Mouse (Mus musculus) neural tube, embryonic 12.5 days (tissue): ENCODE data around the gene Llph. TPM values are rescaled to one million over a fixed set of nuclear protein-coding genes. Genes with fewer than 3 reads are reported as not detected.
"Not testable (repeated sequence)": the region's sequence is repeated elsewhere in the genome, so short reads cannot be mapped to it uniquely, and the experiment has no call there.

Experiments used
- ATAC-seq: fragments of 200-750 bp; cut with Nextera tagmentation; 2 replicates; pipeline ENCODE4 v1.8.0; 2017; ENCODE audit warnings: low read depth, mild to moderate bottlenecking, moderate TSS enrichment, moderate library complexity; ENCODE audit not compliant: low FRiP score
- H3K27ac ChIP-seq: fragments of 300-500 bp; sonication (generic); 2 replicates; pipeline ENCODE4 v1.5.1; 2016
- H3K27me3 ChIP-seq: fragments of 300-500 bp; sonication (generic); replicated peaks from 2 replicates; pipeline ENCODE4 v1.6.1; 2016; ENCODE audit warnings: mild to moderate bottlenecking
- H3K36me3 ChIP-seq: fragments of 300-500 bp; sonication (generic); 2 replicates; pipeline ENCODE4 v1.6.1; 2016; ENCODE audit warnings: mild to moderate bottlenecking
- H3K4me1 ChIP-seq: fragments of 300-500 bp; sonication (generic); 2 replicates; pipeline ENCODE4 v1.6.1; 2016
- H3K4me2 ChIP-seq: fragments of 300-500 bp; sonication (generic); replicated peaks from 2 replicates; pipeline ENCODE4 v1.6.1; 2016; ENCODE audit warnings: mild to moderate bottlenecking
- H3K4me3 ChIP-seq: fragments of 300-500 bp; sonication (generic); 2 replicates; pipeline ENCODE4 v1.5.1; 2016
- H3K9ac ChIP-seq: fragments of 300-500 bp; sonication (generic); 2 replicates; pipeline ENCODE4 v1.6.1; 2016; ENCODE audit warnings: mild to moderate bottlenecking
- H3K9me3 ChIP-seq: fragments of 300-500 bp; sonication (generic); 2 replicates; pipeline ENCODE4 v1.6.1; 2016; ENCODE audit warnings: mild to moderate bottlenecking
- WGBS: fragments of 180-500 bp; shearing (Covaris S2); methylation state at CpG from one replicate; pipeline ENCODE4 v1.1.7; 2016; 5-methylcytosine and 5-hydroxymethylcytosine counted together
- polyA plus RNA-seq: library from polyadenylated mRNA; unstranded; fragments of >200 nt; fragmentation: Nextera tagmentation; extraction: Ambion mirVana; gene quantifications from 2 replicates; pipeline ENCODE4 v1.2.1, GENCODE M21; 2016

Llph gene
- polyA plus RNA-seq, 1 experiment from 2014 or later: 51.9 TPM

- peak; percentile 66; the same call in 1 of the 2 replicates for ATAC-seq
- no peak within 1 kb of the TSS for H3K27ac ChIP-seq
- peak within 1 kb of the TSS; percentile 91 for H3K4me2 ChIP-seq
- peak within 1 kb of the TSS; percentile 58 for H3K9ac ChIP-seq
- WGBS: 1% methylated on average over 13 of the region's 13 CpGs
- peaks cover 7% of the 10 kb centered on the region; the same call in 1 of the 2 replicates for H3K4me1 ChIP-seq
- no peaks in the 10 kb centered on the region for H3K36me3 ChIP-seq
- H3K4me3 ChIP-seq: peak within 1 kb of the TSS; percentile 51
- no peaks in the 10 kb centered on the region for H3K9me3 ChIP-seq
- H3K27me3 ChIP-seq: peaks cover 16% of the 10 kb centered on the region; the same call in 1 of the 2 replicates
Measured at GRCm38 (mm10) chr10:120201961-120202402, 24.9 kb upstream of the Llph start, which contains the start of gene Irak3. TSS of gene Irak3 (minus strand) at chr10:120202130.

- H3K9ac ChIP-seq: no peak overlapping the region
- peaks cover 11% of the 10 kb centered on the region; the same call in 1 of the 2 replicates for H3K27me3 ChIP-seq
- WGBS: 76% methylated on average over 16 of the region's 16 CpGs
- H3K4me2 ChIP-seq: no peak overlapping the region
- peaks cover 7% of the 10 kb centered on the region; the same call in 1 of the 2 replicates for H3K4me1 ChIP-seq
- no peak overlapping the region for H3K27ac ChIP-seq
- H3K4me3 ChIP-seq: no peak overlapping the region
- no peaks in the 10 kb centered on the region for H3K9me3 ChIP-seq
- no peak for ATAC-seq
- H3K36me3 ChIP-seq: no peaks in the 10 kb centered on the region
Measured at GRCm38 (mm10) chr10:120202467-120203250, 24.2 kb upstream of the Llph start.

DNA sequence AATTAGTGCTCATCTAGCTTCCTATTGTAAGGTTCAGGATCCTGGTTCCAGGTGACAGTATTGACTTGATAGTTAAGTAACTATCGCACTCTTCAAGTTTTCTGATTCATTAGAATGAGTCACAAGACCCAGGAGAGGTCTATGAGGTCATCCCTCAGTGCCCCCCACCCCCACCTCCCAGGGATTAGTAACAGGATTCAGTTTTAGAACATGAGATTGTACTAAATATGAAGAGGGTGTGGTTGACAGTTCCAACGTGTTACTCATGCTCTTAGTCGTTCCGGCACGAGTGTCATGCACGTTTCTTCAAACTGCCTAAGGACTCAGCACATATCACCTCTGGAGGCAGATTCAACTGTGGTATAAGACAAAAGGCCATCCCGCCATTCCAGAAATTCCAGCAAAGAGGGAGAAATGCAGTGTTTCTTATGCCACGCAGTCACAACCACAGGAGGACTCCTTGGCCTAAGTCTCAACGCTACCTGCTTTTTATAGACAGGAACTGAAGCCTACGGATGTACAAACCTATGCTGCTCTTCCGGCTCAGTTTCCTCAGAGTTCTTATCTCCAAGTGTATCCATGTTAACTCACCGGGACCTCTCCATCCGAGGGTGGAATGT is 22.2 kb upstream of the Llph start:
- H3K27me3 ChIP-seq: peaks cover 10% of the 10 kb centered on the region; the same call in 1 of the 2 replicates
- H3K27ac ChIP-seq: no peak overlapping the region
- H3K9ac ChIP-seq: no peak overlapping the region
- no peak for ATAC-seq
- H3K4me3 ChIP-seq: no peak overlapping the region
- H3K36me3 ChIP-seq: no peaks in the 10 kb centered on the region
- WGBS: 86% methylated on average over 13 of the region's 13 CpGs
- H3K9me3 ChIP-seq: no peaks in the 10 kb centered on the region
- peaks cover 7% of the 10 kb centered on the region; the same call in 1 of the 2 replicates for H3K4me1 ChIP-seq
- no peak overlapping the region for H3K4me2 ChIP-seq

DNA sequence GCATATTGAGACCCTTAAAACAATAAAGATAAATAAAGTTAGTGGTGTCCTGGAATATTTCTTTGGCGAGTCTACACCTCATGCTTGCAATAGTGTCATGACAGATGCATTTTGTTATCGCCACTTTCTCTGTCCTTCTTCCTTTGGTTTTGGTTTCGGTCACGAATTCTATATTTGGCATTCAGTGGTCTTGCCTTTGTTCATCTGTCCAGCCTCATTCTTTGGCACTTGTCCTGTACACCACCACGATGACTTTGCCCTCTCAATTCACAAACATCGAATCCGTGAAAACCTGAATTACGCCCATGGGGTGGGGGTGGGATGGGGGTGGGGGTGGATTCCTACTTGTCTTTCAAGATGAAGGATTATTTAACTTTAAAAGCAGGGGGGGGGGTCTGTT is 18.9 kb upstream of the Llph start:
- H3K4me3 ChIP-seq: no peak overlapping the region
- H3K4me2 ChIP-seq: no peak overlapping the region
- H3K27me3 ChIP-seq: no peaks in the 10 kb centered on the region
- no peak for ATAC-seq
- no peak overlapping the region for H3K27ac ChIP-seq
- peaks cover 10% of the 10 kb centered on the region; the same call in 1 of the 2 replicates for H3K9me3 ChIP-seq
- H3K4me1 ChIP-seq: 0 out of 2 replicates have a peak, but pooled peaks cover 3% of the 10 kb centered on the region
- H3K36me3 ChIP-seq: peaks cover 3% of the 10 kb centered on the region; the same call in 1 of the 2 replicates
- H3K9ac ChIP-seq: no peak overlapping the region
- WGBS: 88% methylated on average over 8 of the region's 8 CpGs

DNA sequence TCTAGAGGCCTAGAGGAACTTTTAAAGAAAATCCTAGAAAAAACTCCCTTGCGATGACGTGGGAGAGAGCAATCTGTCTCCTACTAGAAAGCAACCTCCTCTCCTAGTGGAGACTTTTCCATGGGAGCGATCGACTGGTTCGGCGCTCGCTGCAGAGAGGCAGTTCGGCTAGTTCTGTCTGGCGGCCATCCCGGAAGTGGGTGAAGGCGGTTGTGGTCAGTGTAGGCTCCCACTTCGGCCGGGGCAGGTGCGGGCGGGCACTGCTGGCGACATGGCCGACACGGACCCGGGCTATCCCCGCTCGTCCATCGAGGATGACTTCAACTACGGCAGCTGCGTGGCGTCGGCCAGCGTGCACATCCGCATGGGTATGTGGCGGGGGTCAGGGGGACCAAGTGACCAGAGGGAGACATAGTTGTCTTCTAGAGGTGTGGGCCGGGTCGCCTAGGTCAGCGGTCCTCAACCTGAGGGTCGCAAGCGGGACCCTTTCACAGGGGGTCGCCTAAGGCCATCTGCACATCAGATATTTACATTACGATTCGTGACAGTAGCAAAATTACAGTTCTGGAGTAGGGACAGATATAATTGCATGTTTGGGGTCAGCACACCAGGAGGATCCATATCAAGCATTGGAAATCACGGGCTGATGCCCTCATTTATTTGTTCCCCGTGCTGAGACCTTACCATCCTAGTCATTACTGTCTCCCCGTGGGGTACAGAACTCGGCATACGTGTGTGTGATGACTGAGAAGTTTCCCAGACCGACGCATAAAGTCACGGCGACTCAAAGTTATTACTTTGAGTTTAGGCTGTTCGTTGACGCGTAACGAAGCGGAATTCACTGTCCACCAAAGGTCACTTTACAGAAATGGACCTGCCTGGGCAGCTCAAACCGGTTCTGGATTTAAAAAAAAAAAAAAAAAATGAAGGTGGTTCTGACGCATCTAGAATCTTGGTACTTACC is 18.0 kb upstream of the Llph start:
- Histone ChIP-seq H3K27me3 (no peaks in the 10 kb centered on the region), H3K4me3 (peak overlapping the region; percentile 82), H3K9me3 (peaks cover 10% of the 10 kb centered on the region; the same call in 1 of the 2 replicates), H3K4me1 (0 out of 2 replicates have a peak, but pooled peaks cover 3% of the 10 kb centered on the region), H3K9ac (peak overlapping the region; percentile 81), H3K27ac (no peak overlapping the region), H3K36me3 (peaks cover 3% of the 10 kb centered on the region; the same call in 1 of the 2 replicates), H3K4me2 (peak overlapping the region; percentile 82)
- ATAC-seq: peak; percentile 92
- WGBS: 6% methylated on average over 53 of the region's 53 CpGs

GRCm38 (mm10) chr10:120209539-120209925 is 17.3 kb upstream of the Llph start:
- ATAC-seq: no peak
- no peak overlapping the region for H3K9ac ChIP-seq
- H3K4me1 ChIP-seq: 0 out of 2 replicates have a peak, but pooled peaks cover 3% of the 10 kb centered on the region
- H3K27me3 ChIP-seq: no peaks in the 10 kb centered on the region
- H3K4me3 ChIP-seq: no peak overlapping the region
- peaks cover 3% of the 10 kb centered on the region; the same call in 1 of the 2 replicates for H3K36me3 ChIP-seq
- H3K9me3 ChIP-seq: peaks cover 10% of the 10 kb centered on the region; the same call in 1 of the 2 replicates
- no peak overlapping the region for H3K27ac ChIP-seq
- WGBS: 81% methylated on average over 6 of the region's 6 CpGs
- H3K4me2 ChIP-seq: peak overlapping the region; percentile 82

GRCm38 (mm10) chr10:120210096-120210495 is 16.8 kb upstream of the Llph start:
- H3K4me1 ChIP-seq: 0 out of 2 replicates have a peak, but pooled peaks cover 3% of the 10 kb centered on the region
- H3K27ac ChIP-seq: no peak overlapping the region
- H3K27me3 ChIP-seq: no peaks in the 10 kb centered on the region
- H3K36me3 ChIP-seq: peaks cover 3% of the 10 kb centered on the region; the same call in 1 of the 2 replicates
- 95% methylated on average over 3 of the region's 3 CpGs for WGBS
- H3K4me3 ChIP-seq: no peak overlapping the region
- no peak overlapping the region for H3K9ac ChIP-seq
- ATAC-seq: no peak
- peak overlapping the region; percentile 82 for H3K4me2 ChIP-seq
- peaks cover 10% of the 10 kb centered on the region; the same call in 1 of the 2 replicates for H3K9me3 ChIP-seq

GRCm38 (mm10) chr10:120217099-120217498 is 9.8 kb upstream of the Llph start:
- ATAC-seq, H3K4me3 ChIP-seq: not testable (repeated sequence)
- WGBS: 79% methylated on average over 1 of the region's 1 CpGs

DNA sequence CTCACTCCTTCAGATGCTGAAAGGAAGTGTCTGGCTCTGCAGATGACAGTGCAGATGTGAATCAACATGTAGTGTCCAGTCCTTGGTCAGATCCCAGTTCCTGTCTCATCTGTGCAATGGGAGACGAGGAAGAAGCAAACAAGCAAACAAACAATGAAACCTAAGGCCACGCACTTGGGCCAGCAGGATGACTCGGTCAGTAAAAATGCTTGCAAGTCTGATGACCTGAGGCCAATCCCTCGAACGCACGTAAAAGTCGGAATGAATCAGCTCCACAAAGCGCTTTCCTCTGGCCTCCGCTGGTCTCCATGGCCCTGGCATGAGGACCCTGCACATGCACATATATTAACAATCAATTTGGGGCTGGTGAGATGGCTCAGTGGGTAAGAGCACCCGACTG is 7.9 kb upstream of the Llph start:
- ATAC-seq: no peak
- Histone ChIP-seq H3K27me3 (no peaks in the 10 kb centered on the region), H3K9ac (no peak overlapping the region), H3K27ac (no peak overlapping the region), H3K9me3 (no peaks in the 10 kb centered on the region), H3K4me2 (no peak overlapping the region), H3K4me1 (no peaks in the 10 kb centered on the region), H3K4me3 (no peak overlapping the region), H3K36me3 (peaks cover 18% of the 10 kb centered on the region)
- WGBS: 94% methylated on average over 10 of the region's 10 CpGs

More at GRCm38 (mm10) chr10:120217099-120217498, 9.8 kb upstream of the Llph start:
- H3K27ac ChIP-seq, H3K4me1 ChIP-seq, H3K4me2 ChIP-seq, H3K9ac ChIP-seq, H3K27me3 ChIP-seq, H3K9me3 ChIP-seq: not testable (repeated sequence)
- peaks cover 18% of the 10 kb centered on the region for H3K36me3 ChIP-seq

GRCm38 (mm10) chr10:120219578-120220359 is 7.1 kb upstream of the Llph start:
- ATAC-seq: no peak
- no peaks in the 10 kb centered on the region for H3K4me1 ChIP-seq
- H3K27me3 ChIP-seq: no peaks in the 10 kb centered on the region
- no peaks in the 10 kb centered on the region for H3K9me3 ChIP-seq
- H3K36me3 ChIP-seq: peaks cover 22% of the 10 kb centered on the region
- H3K4me2 ChIP-seq: no peak overlapping the region
- no peak overlapping the region for H3K4me3 ChIP-seq
- H3K27ac ChIP-seq: no peak overlapping the region
- 89% methylated on average over 14 of the region's 14 CpGs for WGBS
- H3K9ac ChIP-seq: no peak overlapping the region

GRCm38 (mm10) chr10:120220776-120221175 is 6.1 kb upstream of the Llph start:
- peaks cover 22% of the 10 kb centered on the region for H3K36me3 ChIP-seq
- no peak overlapping the region for H3K4me2 ChIP-seq
- H3K9ac ChIP-seq: no peak overlapping the region
- ATAC-seq: no peak
- 89% methylated on average over 7 of the region's 7 CpGs for WGBS
- no peaks in the 10 kb centered on the region for H3K4me1 ChIP-seq
- H3K4me3 ChIP-seq: no peak overlapping the region
- H3K27ac ChIP-seq: no peak overlapping the region
- no peaks in the 10 kb centered on the region for H3K9me3 ChIP-seq
- no peaks in the 10 kb centered on the region for H3K27me3 ChIP-seq
